Mouse (Mus musculus) hindbrain, embryonic 15.5 days (tissue): Measurements from ENCODE around the gene Clcn7. TPM values are rescaled to one million over a fixed set of nuclear protein-coding genes. Genes with fewer than 3 reads are reported as not detected.

Source experiments
- ATAC-seq: fragments of 200-750 bp; cut with Nextera tagmentation; 2 replicates; pipeline ENCODE4 v1.8.0; 2017; ENCODE audit warnings: low read depth, moderate number of reproducible peaks, moderate TSS enrichment; ENCODE audit not compliant: low FRiP score
- H3K27ac ChIP-seq: fragments of 300-500 bp; sonication (generic); replicated peaks from 2 replicates; pipeline ENCODE4 v1.5.1; 2015; ENCODE audit warnings: mild to moderate bottlenecking, inconsistent platforms
- H3K27me3 ChIP-seq: fragments of 300-500 bp; sonication (generic); 2 replicates; pipeline ENCODE4 v1.6.1; 2015; ENCODE audit warnings: control low read depth, inconsistent platforms
- H3K36me3 ChIP-seq: fragments of 300-500 bp; sonication (generic); 2 replicates; pipeline ENCODE4 v1.6.1; 2015; ENCODE audit warnings: control low read depth, inconsistent platforms
- H3K4me1 ChIP-seq: fragments of 300-500 bp; sonication (generic); replicated peaks from 2 replicates; pipeline ENCODE4 v1.6.1; 2015; ENCODE audit warnings: control low read depth, inconsistent platforms
- H3K4me2 ChIP-seq: fragments of 300-500 bp; sonication (generic); 2 replicates; pipeline ENCODE4 v1.6.1; 2015; ENCODE audit warnings: moderate library complexity, mild to moderate bottlenecking, inconsistent platforms
- H3K4me3 ChIP-seq: fragments of 300-500 bp; sonication (generic); 2 replicates; pipeline ENCODE4 v1.5.1; 2015; ENCODE audit warnings: mild to moderate bottlenecking, inconsistent platforms
- H3K9ac ChIP-seq: fragments of 300-500 bp; sonication (generic); 2 replicates; pipeline ENCODE4 v1.6.1; 2015; ENCODE audit warnings: inconsistent platforms
- H3K9me3 ChIP-seq: fragments of 300-500 bp; sonication (generic); 2 replicates; pipeline ENCODE4 v1.6.1; 2016; ENCODE audit warnings: control low read depth, inconsistent platforms
- WGBS: fragments of 180-500 bp; shearing (Covaris S2); methylation state at CpG from one replicate; pipeline ENCODE4 v1.1.7; 2015; 5-methylcytosine and 5-hydroxymethylcytosine counted together
- polyA plus RNA-seq: library from polyadenylated mRNA; unstranded; fragments of >200 nt; fragmentation: Nextera tagmentation; extraction: Ambion mirVana; gene quantifications from 2 replicates; pipeline ENCODE4 v1.2.1, GENCODE M21; 2015

Gene Clcn7
- polyA plus RNA-seq, 1 experiment from 2014 or later: 32.2 TPM

DNA sequence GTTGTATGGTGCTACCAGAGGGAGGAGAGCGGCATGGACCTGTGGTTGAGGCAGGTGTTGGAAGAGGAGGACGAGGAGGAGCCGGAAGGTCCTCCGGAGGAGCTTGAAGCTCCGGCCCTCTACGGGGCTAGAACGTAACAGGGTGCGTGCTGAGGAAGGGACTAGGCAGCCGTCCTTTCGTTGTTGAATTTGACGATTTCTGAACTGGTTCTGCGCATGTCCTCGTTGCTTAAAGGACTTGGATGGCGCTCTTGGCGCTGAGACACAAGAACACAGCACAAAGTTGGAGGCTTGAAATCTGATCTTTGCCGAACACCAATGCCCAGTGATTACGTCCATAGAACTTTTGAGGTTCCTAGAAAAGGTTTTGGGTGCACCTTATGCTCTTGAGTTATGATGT, 51.8 kb downstream of the Clcn7 start:
- H3K9me3 ChIP-seq: no peaks in the 10 kb centered on the region
- H3K9ac ChIP-seq: peak overlapping the region; percentile 72
- peaks cover 39% of the 10 kb centered on the region for H3K4me1 ChIP-seq
- H3K4me3 ChIP-seq: peak overlapping the region; percentile 75
- no peaks in the 10 kb centered on the region for H3K36me3 ChIP-seq
- peak overlapping the region; percentile 63 for H3K27ac ChIP-seq
- WGBS: 9% methylated on average over 17 of the region's 17 CpGs
- H3K27me3 ChIP-seq: no peaks in the 10 kb centered on the region
- 0 out of 2 replicates have a peak, but pooled peaks have one; percentile 9 for ATAC-seq
- H3K4me2 ChIP-seq: peak overlapping the region; percentile 95

GRCm38 (mm10) chr17:25187784-25188149, 54.6 kb downstream of the Clcn7 start:
- WGBS: 4% methylated on average over 11 of the region's 11 CpGs
- Histone ChIP-seq H3K4me3 (peak overlapping the region; percentile 83), H3K9me3 (no peaks in the 10 kb centered on the region), H3K36me3 (peaks cover 12% of the 10 kb centered on the region), H3K9ac (peak overlapping the region; percentile 89), H3K4me2 (peak overlapping the region; percentile 90), H3K27ac (peak overlapping the region; percentile 81), H3K4me1 (peaks cover 45% of the 10 kb centered on the region), H3K27me3 (no peaks in the 10 kb centered on the region)
- no peak for ATAC-seq

DNA sequence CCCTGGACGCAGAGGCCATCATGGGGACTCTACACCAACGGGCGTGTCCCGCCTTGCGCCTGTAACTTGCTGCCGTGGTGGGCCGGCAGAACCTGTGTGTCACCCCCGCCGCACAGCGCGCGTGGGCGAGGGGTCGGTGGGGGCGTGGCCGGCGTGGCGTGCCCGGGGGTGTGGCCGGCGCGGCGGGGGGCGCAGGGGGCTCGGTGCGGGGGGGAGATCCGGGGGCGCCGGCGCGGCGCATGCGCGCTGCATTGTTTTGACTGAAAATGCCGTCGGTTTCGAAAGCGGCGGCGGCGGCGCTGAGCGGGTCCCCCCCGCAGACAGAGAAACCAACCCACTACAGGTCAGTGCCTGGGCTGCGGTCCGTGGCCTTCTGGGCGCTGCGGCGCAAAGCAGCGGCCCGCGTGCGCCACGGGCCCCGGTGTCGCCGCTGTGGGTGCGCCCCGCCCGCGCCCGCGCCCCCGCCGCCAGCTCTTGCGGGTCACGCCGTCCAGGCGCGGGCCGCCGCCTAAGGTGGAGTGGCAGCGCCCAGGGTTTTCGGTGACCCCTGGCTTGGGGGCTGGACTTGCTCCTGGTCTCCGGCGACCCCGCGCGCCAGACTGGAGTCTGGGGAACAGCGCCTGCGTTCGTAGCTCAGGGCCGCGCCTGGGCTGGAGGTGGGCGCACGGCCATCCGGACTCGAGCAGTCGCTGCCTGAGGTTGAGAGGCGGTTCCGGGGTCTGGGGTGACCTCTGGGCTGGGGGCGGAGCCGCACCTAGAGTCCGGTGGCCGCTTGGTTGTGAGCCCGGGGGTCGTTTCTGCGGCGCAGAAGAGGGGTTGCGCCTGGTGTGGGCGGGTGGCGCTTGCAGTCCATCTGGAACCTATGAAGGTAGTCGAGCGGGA, 55.2 kb downstream of the Clcn7 start, which contains the start of gene Unkl:
Gene Unkl (plus strand): TSS at position 248 of the 882 bp plus-strand sequence.
- H3K27ac ChIP-seq: peak within 1 kb of the TSS; percentile 81
- ATAC-seq: peak; percentile 28; the same call in 1 of the 2 replicates
- peaks cover 12% of the 10 kb centered on the region for H3K36me3 ChIP-seq
- no peaks in the 10 kb centered on the region for H3K27me3 ChIP-seq
- H3K9me3 ChIP-seq: no peaks in the 10 kb centered on the region
- peaks cover 42% of the 10 kb centered on the region for H3K4me1 ChIP-seq
- peak within 1 kb of the TSS; percentile 89 for H3K9ac ChIP-seq
- peak within 1 kb of the TSS; percentile 83 for H3K4me3 ChIP-seq
- WGBS: under 1% methylated on average over 81 of the region's 104 CpGs
- peak within 1 kb of the TSS; percentile 90 for H3K4me2 ChIP-seq

- Histone ChIP-seq H3K4me2 (peak overlapping the region; percentile 90), H3K27me3 (no peaks in the 10 kb centered on the region), H3K4me1 (peaks cover 37% of the 10 kb centered on the region), H3K9me3 (no peaks in the 10 kb centered on the region), H3K9ac (peak overlapping the region; percentile 89), H3K27ac (no peak overlapping the region), H3K4me3 (peak overlapping the region; percentile 83), H3K36me3 (peaks cover 15% of the 10 kb centered on the region)
- ATAC-seq: no peak; the same call in 1 of the 2 replicates
- 7% methylated on average over 16 of the region's 16 CpGs for WGBS
Observed at GRCm38 (mm10) chr17:25189091-25189490, 55.9 kb downstream of the Clcn7 start.

GRCm38 (mm10) chr17:25202401-25202800, 69.2 kb downstream of the Clcn7 start:
- no peak for ATAC-seq
- Histone ChIP-seq H3K4me1 (no peaks in the 10 kb centered on the region), H3K27ac (no peak overlapping the region), H3K4me3 (no peak overlapping the region), H3K9me3 (no peaks in the 10 kb centered on the region), H3K9ac (no peak overlapping the region), H3K4me2 (no peak overlapping the region), H3K27me3 (no peaks in the 10 kb centered on the region), H3K36me3 (peaks cover 68% of the 10 kb centered on the region)
- WGBS: 92% methylated on average over 4 of the region's 4 CpGs

GRCm38 (mm10) chr17:25210006-25210405, 76.8 kb downstream of the Clcn7 start:
- no peaks in the 10 kb centered on the region for H3K9me3 ChIP-seq
- H3K36me3 ChIP-seq: peaks cover 76% of the 10 kb centered on the region
- H3K27ac ChIP-seq: no peak overlapping the region
- WGBS: 95% methylated on average over 4 of the region's 4 CpGs
- no peak overlapping the region for H3K4me3 ChIP-seq
- no peaks in the 10 kb centered on the region for H3K27me3 ChIP-seq
- H3K4me1 ChIP-seq: no peaks in the 10 kb centered on the region
- no peak for ATAC-seq
- H3K4me2 ChIP-seq: no peak overlapping the region
- H3K9ac ChIP-seq: no peak overlapping the region

DNA sequence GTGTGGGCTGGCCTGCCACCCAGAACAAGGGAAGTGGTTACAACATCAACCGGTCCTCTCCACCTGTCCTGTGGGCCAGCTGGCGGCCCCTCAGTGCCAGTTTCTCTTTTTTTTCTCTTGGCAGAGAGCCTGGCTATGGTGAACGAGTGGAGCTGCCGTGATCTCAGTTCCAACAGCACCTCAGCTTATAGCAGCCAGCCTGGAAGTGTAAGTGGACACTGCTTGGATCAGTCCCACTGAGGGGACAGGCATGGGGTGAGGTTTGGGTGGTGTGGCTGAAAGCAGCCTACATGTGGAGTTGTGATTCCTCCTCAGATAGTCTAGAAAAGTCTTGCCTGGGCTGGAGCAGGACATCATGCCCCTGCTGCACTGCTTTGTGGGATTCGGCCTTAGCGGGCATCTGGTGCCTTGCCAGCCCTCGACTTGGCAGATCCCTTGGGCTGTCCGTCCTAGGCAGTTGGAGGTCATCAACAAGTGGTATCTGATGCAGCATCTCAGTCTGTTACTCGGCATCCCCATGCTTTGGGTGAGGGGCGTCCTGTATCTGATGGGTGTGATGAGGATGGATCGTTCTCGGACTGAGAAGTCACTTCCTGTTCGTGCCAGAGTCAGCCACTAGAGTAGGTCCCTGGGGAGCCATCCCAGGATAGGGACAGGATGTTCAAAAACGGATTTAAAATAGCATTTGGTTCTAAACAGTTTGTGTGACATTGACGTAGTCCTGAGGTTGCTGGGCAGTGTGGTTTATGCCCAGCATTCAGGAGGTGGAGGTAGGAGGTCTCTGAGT, 77.7 kb downstream of the Clcn7 start:
- WGBS: 82% methylated on average over 15 of the region's 15 CpGs
- no peak for ATAC-seq
- H3K27ac ChIP-seq: no peak overlapping the region
- no peak overlapping the region for H3K4me2 ChIP-seq
- H3K27me3 ChIP-seq: no peaks in the 10 kb centered on the region
- H3K36me3 ChIP-seq: peaks cover 70% of the 10 kb centered on the region
- H3K9ac ChIP-seq: no peak overlapping the region
- no peaks in the 10 kb centered on the region for H3K4me1 ChIP-seq
- no peak overlapping the region for H3K4me3 ChIP-seq
- no peaks in the 10 kb centered on the region for H3K9me3 ChIP-seq

- no peak for ATAC-seq
- no peak overlapping the region for H3K4me2 ChIP-seq
- no peaks in the 10 kb centered on the region for H3K27me3 ChIP-seq
- peaks cover 71% of the 10 kb centered on the region for H3K36me3 ChIP-seq
- no peak overlapping the region for H3K27ac ChIP-seq
- no peaks in the 10 kb centered on the region for H3K4me1 ChIP-seq
- H3K9me3 ChIP-seq: no peaks in the 10 kb centered on the region
- H3K9ac ChIP-seq: no peak overlapping the region
- H3K4me3 ChIP-seq: no peak overlapping the region
- WGBS: 94% methylated on average over 4 of the region's 4 CpGs
Observed at GRCm38 (mm10) chr17:25211705-25212104, 78.5 kb downstream of the Clcn7 start.

Other genes with a start within 250 kb of the Clcn7 start
- gene Nubp2, start 247.0 kb upstream of the Clcn7 start, polyA plus RNA-seq: 62.7 and 65.2 TPM in 2 replicates
- 78.5 and 87.6 TPM in 2 replicates for gene Spsb3, start 246.7 kb upstream of the Clcn7 start, polyA plus RNA-seq
- 27.0 and 30.5 TPM in 2 replicates for gene Eme2, start 238.3 kb upstream of the Clcn7 start, polyA plus RNA-seq
- gene Mrps34, start 238.3 kb upstream of the Clcn7 start, polyA plus RNA-seq: 80.1 and 82.3 TPM in 2 replicates
- 81.6 and 85.5 TPM in 2 replicates for gene Nme3, start 236.9 kb upstream of the Clcn7 start, polyA plus RNA-seq
- 92.2 and 101 TPM in 2 replicates for gene Mapk8ip3, start 196.4 kb upstream of the Clcn7 start, polyA plus RNA-seq
- 101 and 112 TPM in 2 replicates for gene Jpt2, start 172.7 kb upstream of the Clcn7 start, polyA plus RNA-seq
- gene Cramp1l, start 117.6 kb upstream of the Clcn7 start, polyA plus RNA-seq: 6.3 and 6.7 TPM in 2 replicates
- gene Ift140, start 117.3 kb upstream of the Clcn7 start, polyA plus RNA-seq: 18.8 and 20.0 TPM in 2 replicates
- gene Tmem204, start 49.8 kb upstream of the Clcn7 start, polyA plus RNA-seq: 10.9 TPM in 2 replicates
- 51.3 and 58.9 TPM in 2 replicates for gene Telo2, start 17.4 kb upstream of the Clcn7 start, polyA plus RNA-seq
- gene Ptx4, start 12.6 kb upstream of the Clcn7 start, polyA plus RNA-seq: not detected in 2 replicates
- not detected in 2 replicates for gene Ccdc154, start 29.1 kb downstream of the Clcn7 start, polyA plus RNA-seq
- not detected in 2 replicates for gene Gm38655, start 42.1 kb downstream of the Clcn7 start, polyA plus RNA-seq
- 31.1 and 31.5 TPM in 2 replicates for gene BC003965, start 51.2 kb downstream of the Clcn7 start, polyA plus RNA-seq
- gene Unkl, start 55.0 kb downstream of the Clcn7 start, polyA plus RNA-seq: 15.1 and 16.2 TPM in 2 replicates
- gene Gnptg, start 106.7 kb downstream of the Clcn7 start, polyA plus RNA-seq: 104 and 107 TPM in 2 replicates
- 60.2 and 61.4 TPM in 2 replicates for gene Tsr3, start 106.8 kb downstream of the Clcn7 start, polyA plus RNA-seq
- gene Baiap3, start 123.0 kb downstream of the Clcn7 start, polyA plus RNA-seq: 19.6 and 20.4 TPM in 2 replicates
- gene Ube2i, start 141.2 kb downstream of the Clcn7 start, polyA plus RNA-seq: 447 and 462 TPM in 2 replicates
- gene Prss34, start 165.0 kb downstream of the Clcn7 start, polyA plus RNA-seq: 0.13 TPM in 1 of 2 replicates, not detected in the other
- gene Prss28, start 175.3 kb downstream of the Clcn7 start, polyA plus RNA-seq: not detected in 2 replicates
- not detected in 2 replicates for gene Prss29, start 185.3 kb downstream of the Clcn7 start, polyA plus RNA-seq
- gene Tpsab1, start 212.2 kb downstream of the Clcn7 start, polyA plus RNA-seq: not detected in 2 replicates
- 0.14 and 0.23 TPM in 2 replicates for gene Tpsb2, start 232.9 kb downstream of the Clcn7 start, polyA plus RNA-seq
- gene Tpsg1, start 235.9 kb downstream of the Clcn7 start, polyA plus RNA-seq: 0.64 and 0.79 TPM in 2 replicates